Mouse (Mus musculus) limb, embryonic 11.5 days (tissue): ENCODE data around the gene Qk. TPM values are rescaled to one million over a fixed set of nuclear protein-coding genes. Genes with fewer than 3 reads are reported as not detected.

ENCODE experiments used
- ATAC-seq: fragments of 200-750 bp; cut with Nextera tagmentation; 2 replicates; pipeline ENCODE4 v1.8.0; 2017; ENCODE audit warnings: low read depth; ENCODE audit not compliant: insufficient number of reproducible peaks, low FRiP score, low TSS enrichment
- DNase-seq: peaks from one replicate; pipeline ENCODE4 v3.0.0-alpha.2; 2015; ENCODE audit warnings: low spot score
- H3K27ac ChIP-seq: fragments of 300-500 bp; sonication (generic); replicated peaks from 2 replicates; pipeline ENCODE4 v1.5.1; 2014; ENCODE audit warnings: low read depth, mild to moderate bottlenecking, low read length
- H3K27me3 ChIP-seq: fragments of 300-500 bp; sonication (generic); 2 replicates; pipeline ENCODE4 v1.6.1; 2014; ENCODE audit warnings: mild to moderate bottlenecking, low read length, mixed read lengths; ENCODE audit not compliant: control insufficient read depth, insufficient read depth
- H3K36me3 ChIP-seq: fragments of 300-500 bp; sonication (generic); 2 replicates; pipeline ENCODE4 v1.6.1; 2014; ENCODE audit warnings: mild to moderate bottlenecking, low read length, moderate library complexity, mixed read lengths; ENCODE audit not compliant: control insufficient read depth, insufficient read depth
- H3K4me1 ChIP-seq: fragments of 300-500 bp; sonication (generic); 2 replicates; pipeline ENCODE4 v1.6.1; 2014; ENCODE audit warnings: low read length, mixed read lengths; ENCODE audit not compliant: control insufficient read depth, insufficient read depth
- H3K4me2 ChIP-seq: fragments of 300-500 bp; sonication (generic); 2 replicates; pipeline ENCODE4 v1.6.1; 2014; ENCODE audit warnings: low read depth, mild to moderate bottlenecking, moderate library complexity; ENCODE audit not compliant: severe bottlenecking
- H3K4me3 ChIP-seq: fragments of 300-500 bp; sonication (generic); 2 replicates; pipeline ENCODE4 v1.5.1; 2014; ENCODE audit warnings: low read depth, low read length
- H3K9ac ChIP-seq: fragments of 300-500 bp; sonication (generic); 2 replicates; pipeline ENCODE4 v1.6.1; 2014; ENCODE audit warnings: mild to moderate bottlenecking, low read length
- H3K9me3 ChIP-seq: fragments of 300-500 bp; sonication (generic); 2 replicates; pipeline ENCODE4 v1.6.1; 2016; ENCODE audit warnings: low read length; ENCODE audit not compliant: control insufficient read depth
- WGBS: fragments of 180-500 bp; shearing (Covaris S2); extraction: QIAGEN DNeasy Blood & Tissue Kit; methylation state at CpG from one replicate; pipeline ENCODE4 v1.1.7; 2014; 5-methylcytosine and 5-hydroxymethylcytosine counted together
- polyA plus RNA-seq: library from polyadenylated mRNA; unstranded; fragments of >200 nt; fragmentation: Nextera tagmentation; extraction: Ambion mirVana; gene quantifications from 2 replicates; pipeline ENCODE4 v1.2.1, GENCODE M21; 2014

Qk gene
- polyA plus RNA-seq, 1 experiment from 2014 or later: 35.7 TPM

- DNase-seq: no peak
- no peak for ATAC-seq
- Histone ChIP-seq H3K36me3 (no peaks in the 10 kb centered on the region), H3K27ac (no peak overlapping the region), H3K4me1 (peaks cover 14% of the 10 kb centered on the region; the same call in 1 of the 2 replicates), H3K27me3 (no peaks in the 10 kb centered on the region), H3K4me2 (no peak overlapping the region), H3K9ac (no peak overlapping the region), H3K4me3 (no peak overlapping the region), H3K9me3 (no peaks in the 10 kb centered on the region)
- 88% methylated on average over 8 of the region's 8 CpGs for WGBS
Measured at GRCm38 (mm10) chr17:10333321-10333720, 13.7 kb upstream of the Qk start.

GRCm38 (mm10) chr17:10332127-10332526, 12.5 kb upstream of the Qk start:
- H3K27ac ChIP-seq: no peak overlapping the region
- H3K36me3 ChIP-seq: no peaks in the 10 kb centered on the region
- no peak overlapping the region for H3K4me2 ChIP-seq
- H3K4me3 ChIP-seq: no peak overlapping the region
- DNase-seq (peak; percentile 16), ATAC-seq (no peak)
- H3K27me3 ChIP-seq: no peaks in the 10 kb centered on the region
- WGBS: 72% methylated on average over 3 of the region's 3 CpGs
- no peak overlapping the region for H3K9ac ChIP-seq
- H3K9me3 ChIP-seq: no peaks in the 10 kb centered on the region
- peaks cover 12% of the 10 kb centered on the region; the same call in 1 of the 2 replicates for H3K4me1 ChIP-seq

GRCm38 (mm10) chr17:10329461-10329860, 9.8 kb upstream of the Qk start:
- whole genome bisulfite sequencing: 89% methylated on average over 5 of the region's 5 CpGs
- H3K4me2 ChIP-seq: no peak overlapping the region
- ATAC-seq: no peak
- no peak overlapping the region for H3K27ac ChIP-seq
- no peaks in the 10 kb centered on the region for H3K27me3 ChIP-seq
- DNase-seq: peak; percentile 17
- H3K36me3 ChIP-seq: no peaks in the 10 kb centered on the region
- no peak overlapping the region for H3K9ac ChIP-seq
- H3K9me3 ChIP-seq: no peaks in the 10 kb centered on the region
- H3K4me1 ChIP-seq: peaks cover 2% of the 10 kb centered on the region; the same call in 1 of the 2 replicates
- no peak overlapping the region for H3K4me3 ChIP-seq

GRCm38 (mm10) chr17:10328544-10329100, 9.0 kb upstream of the Qk start:
- 91% methylated on average over 9 of the region's 9 CpGs for whole genome bisulfite sequencing
- Histone ChIP-seq H3K4me1 (no peaks in the 10 kb centered on the region), H3K27ac (no peak overlapping the region), H3K4me2 (no peak overlapping the region), H3K36me3 (no peaks in the 10 kb centered on the region), H3K9ac (no peak overlapping the region), H3K4me3 (no peak overlapping the region), H3K27me3 (no peaks in the 10 kb centered on the region), H3K9me3 (no peaks in the 10 kb centered on the region)
- ATAC-seq: no peak
- peak; percentile 18 for DNase-seq

GRCm38 (mm10) chr17:10327584-10328210, 8.0 kb upstream of the Qk start:
- no peak overlapping the region for H3K9ac ChIP-seq
- H3K36me3 ChIP-seq: no peaks in the 10 kb centered on the region
- H3K27ac ChIP-seq: no peak overlapping the region
- H3K4me1 ChIP-seq: no peaks in the 10 kb centered on the region
- WGBS: 70% methylated on average over 5 of the region's 5 CpGs
- no peak overlapping the region for H3K4me3 ChIP-seq
- H3K27me3 ChIP-seq: no peaks in the 10 kb centered on the region
- ATAC-seq (no peak), DNase-seq (peak; percentile 15)
- no peaks in the 10 kb centered on the region for H3K9me3 ChIP-seq
- no peak overlapping the region for H3K4me2 ChIP-seq

- Histone ChIP-seq H3K27me3 (no peaks in the 10 kb centered on the region), H3K4me1 (no peaks in the 10 kb centered on the region), H3K9ac (no peak overlapping the region), H3K4me2 (no peak overlapping the region), H3K36me3 (no peaks in the 10 kb centered on the region), H3K4me3 (no peak overlapping the region), H3K27ac (no peak overlapping the region), H3K9me3 (no peaks in the 10 kb centered on the region)
- ATAC-seq: 0 out of 2 replicates have a peak, but pooled peaks have one; percentile 26
- DNase-seq: peak; percentile 18
- WGBS: 72% methylated on average over 3 of the region's 3 CpGs
Measured at GRCm38 (mm10) chr17:10326596-10327045, 7.0 kb upstream of the Qk start.

- no peaks in the 10 kb centered on the region for H3K9me3 ChIP-seq
- no peak for ATAC-seq
- DNase-seq: no peak
- WGBS: 95% methylated on average over 4 of the region's 4 CpGs
- H3K27ac ChIP-seq: no peak overlapping the region
- no peak overlapping the region for H3K4me2 ChIP-seq
- H3K9ac ChIP-seq: no peak overlapping the region
- no peak overlapping the region for H3K4me3 ChIP-seq
- H3K4me1 ChIP-seq: no peaks in the 10 kb centered on the region
- H3K36me3 ChIP-seq: no peaks in the 10 kb centered on the region
- H3K27me3 ChIP-seq: no peaks in the 10 kb centered on the region
Measured at GRCm38 (mm10) chr17:10325921-10326320, 6.3 kb upstream of the Qk start.

GRCm38 (mm10) chr17:10321754-10322153, 2.1 kb upstream of the Qk start:
- no peaks in the 10 kb centered on the region for H3K27me3 ChIP-seq
- 0 out of 2 replicates have a peak overlapping the region, but pooled peaks have one; percentile 12 for H3K4me2 ChIP-seq
- H3K27ac ChIP-seq: no peak overlapping the region
- 87% methylated on average over 4 of the region's 4 CpGs for WGBS
- H3K9ac ChIP-seq: no peak overlapping the region
- no peak overlapping the region for H3K4me3 ChIP-seq
- H3K9me3 ChIP-seq: no peaks in the 10 kb centered on the region
- peaks cover under 1% of the 10 kb centered on the region; the same call in 1 of the 2 replicates for H3K4me1 ChIP-seq
- peak; percentile 20 for DNase-seq
- no peaks in the 10 kb centered on the region for H3K36me3 ChIP-seq
- ATAC-seq: no peak
